In genomic region chr15:99874612-99875333, GRCm38 (mm10) we compare ENCODE assay signal across 8 mouse cellular contexts. TPM values are rescaled to one million over a fixed set of nuclear protein-coding genes. Genes with fewer than 3 reads are reported as not detected.
A peak's percentile ranks its signal among the peaks of the same experiment; 100 is the strongest.
DNase-seq lines count a peak whose midpoint lies in the region; ATAC-seq lines count a peak whose summit lies in the region.

No protein-coding gene starts in this region.

- WGBS in embryonic facial prominence, embryonic 15.5 days: 4% methylated on average over 30 of the region's 30 CpGs
- 5% methylated on average over 29 of the region's 30 CpGs for WGBS in hindbrain, embryonic 15.5 days
- WGBS in liver, embryonic 11.5 days: 7% methylated on average over 30 of the region's 30 CpGs
- WGBS in neural tube, embryonic 14.5 days: 6% methylated on average over 30 of the region's 30 CpGs

- peak overlapping the region; percentile 90 for H3K4me2 ChIP-seq in embryonic facial prominence, embryonic 15.5 days (replicated peaks)
- H3K4me2 ChIP-seq in hindbrain, embryonic 15.5 days: peak overlapping the region; percentile 70
- H3K4me2 ChIP-seq in liver, embryonic 11.5 days: peak overlapping the region; percentile 97
- H3K4me2 ChIP-seq in neural tube, embryonic 14.5 days (ENCODE audit: low read depth, low read length): peak overlapping the region; percentile 92

- peak overlapping the region; percentile 37 for H3K9ac ChIP-seq in embryonic facial prominence, embryonic 15.5 days
- H3K9ac ChIP-seq in hindbrain, embryonic 15.5 days: peak overlapping the region; percentile 65
- H3K9ac ChIP-seq in liver, embryonic 11.5 days (ENCODE audit: low read depth, low read length): peak overlapping the region; percentile 56
- peak overlapping the region; percentile 70 for H3K9ac ChIP-seq in neural tube, embryonic 14.5 days (replicated peaks; ENCODE audit: low read depth, low read length)

- H3K4me1 ChIP-seq in embryonic facial prominence, embryonic 15.5 days: peaks cover 10% of the 10 kb centered on the region; the same call in 1 of the 2 replicates
- H3K4me1 ChIP-seq in hindbrain, embryonic 15.5 days (replicated peaks): peaks cover 18% of the 10 kb centered on the region
- H3K4me1 ChIP-seq in liver, embryonic 11.5 days (replicated peaks; ENCODE audit: control insufficient read depth, insufficient read depth, low read length): peaks cover 2% of the 10 kb centered on the region; the same call in 1 of the 2 replicates
- H3K4me1 ChIP-seq in neural tube, embryonic 14.5 days (ENCODE audit: control insufficient read depth, insufficient read depth, low read length): peaks cover 13% of the 10 kb centered on the region

- peak; percentile 31 for ATAC-seq in embryonic facial prominence, embryonic 15.5 days (ENCODE audit: insufficient number of reproducible peaks, low FRiP score, low TSS enrichment, low read depth)
- no peak; the same call in 1 of the 2 replicates for ATAC-seq in hindbrain, embryonic 15.5 days (ENCODE audit: low FRiP score, low read depth)
- ATAC-seq in liver, embryonic 11.5 days (replicated peaks; ENCODE audit: low FRiP score): no peak; the same call in 1 of the 2 replicates
- ATAC-seq in neural tube, embryonic 14.5 days (ENCODE audit: low read depth): peak; percentile 73

- no peaks in the 10 kb centered on the region for H3K36me3 ChIP-seq in embryonic facial prominence, embryonic 15.5 days
- no peaks in the 10 kb centered on the region for H3K36me3 ChIP-seq in hindbrain, embryonic 15.5 days
- H3K36me3 ChIP-seq in liver, embryonic 11.5 days (ENCODE audit: control insufficient read depth, insufficient read depth, low read length): no peaks in the 10 kb centered on the region
- H3K36me3 ChIP-seq in neural tube, embryonic 14.5 days (ENCODE audit: control insufficient read depth, insufficient read depth, low read length): no peaks in the 10 kb centered on the region

- H3K27ac ChIP-seq in embryonic facial prominence, embryonic 15.5 days (replicated peaks): peak overlapping the region; percentile 67; the same call in 1 of the 2 replicates
- H3K27ac ChIP-seq in hindbrain, embryonic 15.5 days (replicated peaks): peak overlapping the region; percentile 59; the same call in 1 of the 2 replicates
- H3K27ac ChIP-seq in liver, embryonic 11.5 days (ENCODE audit: low read depth, low read length): no peak overlapping the region
- H3K27ac ChIP-seq in neural tube, embryonic 14.5 days (ENCODE audit: low read depth, low read length): 0 out of 2 replicates have a peak overlapping the region, but pooled peaks have one; percentile 10

- H3K9me3 ChIP-seq in embryonic facial prominence, embryonic 15.5 days (replicated peaks): no peaks in the 10 kb centered on the region
- no peaks in the 10 kb centered on the region for H3K9me3 ChIP-seq in hindbrain, embryonic 15.5 days
- no peaks in the 10 kb centered on the region for H3K9me3 ChIP-seq in liver, embryonic 11.5 days (ENCODE audit: control insufficient read depth, low read length)
- no peaks in the 10 kb centered on the region for H3K9me3 ChIP-seq in neural tube, embryonic 14.5 days (ENCODE audit: control insufficient read depth, low read length)

- peak; percentile 44 for DNase-seq in adrenal gland, adult 2 months
- no peak for DNase-seq in adrenal gland, adult 8-10 months
- peak; percentile 13 for DNase-seq in MEL-GATA-1-ER (ENCODE audit: extremely low read depth, low read depth)
- DNase-seq in liver, embryonic 11.5 days (ENCODE audit: low spot score): no peak
- DNase-seq in thymus, postnatal 14 days: no peak

- H3K27me3 ChIP-seq in embryonic facial prominence, embryonic 15.5 days: no peaks in the 10 kb centered on the region
- no peaks in the 10 kb centered on the region for H3K27me3 ChIP-seq in hindbrain, embryonic 15.5 days
- peaks cover 5% of the 10 kb centered on the region; the same call in 1 of the 2 replicates for H3K27me3 ChIP-seq in liver, embryonic 11.5 days (replicated peaks; ENCODE audit: control insufficient read depth, insufficient read depth, low read length)
- H3K27me3 ChIP-seq in neural tube, embryonic 14.5 days (ENCODE audit: control insufficient read depth, insufficient read depth, low read length): no peaks in the 10 kb centered on the region

- H3K4me3 ChIP-seq in embryonic facial prominence, embryonic 15.5 days (replicated peaks): peak overlapping the region; percentile 71
- peak overlapping the region; percentile 74 for H3K4me3 ChIP-seq in hindbrain, embryonic 15.5 days
- peak overlapping the region; percentile 74 for H3K4me3 ChIP-seq in liver, embryonic 11.5 days (ENCODE audit: low read depth, low read length)
- peak overlapping the region; percentile 75 for H3K4me3 ChIP-seq in neural tube, embryonic 14.5 days (ENCODE audit: low read depth, low read length)

RNA-seq across cellular contexts. Expression of gene Lima1, which starts 0.5 kb away (rescaled TPM):
- total RNA-seq in adrenal gland, adult 2 months (2021): 10 to 100 TPM; 35.3 to 50.0 TPM
- 5.7 and 8.3 TPM in 2 replicates for polyA plus RNA-seq in adrenal gland, adult 2 months (2012; rRNA removed)
- total RNA-seq in adrenal gland, adult 8-10 months (2022): 10 to 100 TPM; 42.8 to 70.7 (median 52.7) TPM
- polyA plus RNA-seq in embryonic facial prominence, embryonic 15.5 days (2015; fragmentation: Nextera tagmentation; extraction: Ambion mirVana): 87.1 and 90.8 TPM in 2 replicates
- polyA plus RNA-seq in hindbrain, embryonic 15.5 days (2015; fragmentation: Nextera tagmentation; extraction: Ambion mirVana): 13.3 and 13.5 TPM in 2 replicates
- polyA plus RNA-seq in liver, embryonic 11.5 days (2014; fragmentation: Nextera tagmentation; extraction: Ambion mirVana): 19.0 and 19.3 TPM in 2 replicates
- 14.9 and 20.4 TPM in 2 replicates for polyA plus RNA-seq in neural tube, embryonic 14.5 days (2014; fragmentation: Nextera tagmentation; extraction: Ambion mirVana)

Comparison
In these comparisons a context has a peak if more than half of its experiments do, and no peak if none do; other contexts are left out.
1. DNase-seq: peak in adrenal gland, adult 2 months (single experiment) and MEL-GATA-1-ER (single experiment); none in adrenal gland, adult 8-10 months (single experiment), liver, embryonic 11.5 days (single experiment) and thymus, postnatal 14 days (single experiment).
2. ATAC-seq: peak in embryonic facial prominence, embryonic 15.5 days (single experiment) and neural tube, embryonic 14.5 days (single experiment); none in hindbrain, embryonic 15.5 days (single experiment) and liver, embryonic 11.5 days (single experiment).
3. Peak in every context shown above with its lines, with median percentiles within 50 percentile points of each other: H3K4me2 ChIP-seq, H3K4me3 ChIP-seq and H3K9ac ChIP-seq.